Mouse (Mus musculus) spleen, postnatal 36 days (tissue): ENCODE data around the gene Prpf6.

Source experiments
- DNase-seq, 2 experiments: peaks; one replicate each; pipeline ENCODE4 v3.0.0; 2022; ENCODE audit warnings: low spot score in 2 of 2, mixed read lengths in 1 of 2

Prpf6 gene

DNA sequence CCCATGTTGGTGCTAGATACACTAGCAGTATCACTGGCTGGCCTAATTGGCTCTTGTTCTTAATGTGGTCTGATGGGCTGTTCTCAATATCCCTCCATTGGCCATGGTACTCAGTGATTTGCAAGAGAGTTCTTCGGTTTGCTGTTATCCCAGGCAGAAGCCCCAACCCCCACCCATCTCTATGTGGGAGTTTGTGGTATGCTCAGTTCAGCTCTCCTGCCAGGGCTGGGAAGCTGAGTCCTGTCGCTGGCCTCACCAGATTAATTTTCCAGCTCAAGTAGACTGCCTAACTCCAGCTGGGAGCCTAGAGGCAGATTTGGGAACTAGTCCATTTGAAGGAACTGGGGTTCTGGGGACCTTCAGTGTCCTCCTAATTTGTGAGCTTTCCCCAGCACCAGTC lies 65.8 kb downstream of the Prpf6 start:
- DNase-seq, result no peak

DNA sequence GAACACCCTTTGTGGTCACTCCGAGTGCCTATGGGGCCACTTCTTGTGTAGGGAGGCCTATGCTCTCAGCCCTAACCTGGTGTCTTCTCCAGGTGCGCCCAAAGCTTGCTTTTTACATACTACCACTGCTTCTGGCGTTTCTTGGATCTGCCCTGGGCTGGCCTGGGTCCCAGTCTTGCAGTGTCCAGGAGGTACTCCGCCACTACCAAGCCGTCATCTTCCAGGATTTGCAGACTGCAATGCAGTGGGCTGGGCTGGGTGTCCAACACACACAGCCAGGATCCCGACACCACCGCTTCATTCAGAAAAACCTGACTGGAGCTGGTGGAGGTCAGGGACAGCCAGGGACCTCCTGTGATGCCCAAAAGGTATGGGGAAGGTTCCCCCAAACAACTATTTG lies 66.9 kb downstream of the Prpf6 start:
- no peak for DNase-seq

DNA sequence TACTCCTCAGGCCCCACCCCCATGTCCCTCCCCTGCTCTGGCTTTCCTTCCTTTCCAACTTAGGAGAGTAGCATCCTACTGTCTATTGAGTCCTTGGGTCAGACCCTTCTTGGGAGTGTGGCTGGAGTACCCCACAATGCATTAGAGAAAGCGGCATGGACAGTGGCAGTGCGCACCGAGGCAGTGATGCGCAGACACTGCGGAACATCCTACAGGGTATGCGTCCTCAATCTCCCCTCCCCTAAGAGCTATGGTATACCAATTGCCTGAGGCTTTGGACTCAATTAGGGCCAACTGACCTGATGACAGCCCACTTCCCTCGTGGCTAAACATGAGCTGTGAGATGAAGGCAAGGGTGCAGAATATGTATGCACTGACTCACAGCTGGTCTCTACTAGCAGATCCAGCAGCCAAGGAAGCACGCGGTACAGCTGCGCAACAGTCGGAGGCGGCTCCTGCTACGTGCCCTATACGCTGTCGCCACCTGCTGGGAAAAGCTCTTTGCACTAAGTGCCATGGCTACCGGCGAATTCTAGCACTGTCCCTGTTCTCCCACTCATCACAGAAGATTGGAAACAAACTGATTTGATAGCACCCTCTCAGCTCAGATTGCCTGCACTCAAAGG lies 67.4 kb downstream of the Prpf6 start:
- DNase-seq, result no peak

DNA sequence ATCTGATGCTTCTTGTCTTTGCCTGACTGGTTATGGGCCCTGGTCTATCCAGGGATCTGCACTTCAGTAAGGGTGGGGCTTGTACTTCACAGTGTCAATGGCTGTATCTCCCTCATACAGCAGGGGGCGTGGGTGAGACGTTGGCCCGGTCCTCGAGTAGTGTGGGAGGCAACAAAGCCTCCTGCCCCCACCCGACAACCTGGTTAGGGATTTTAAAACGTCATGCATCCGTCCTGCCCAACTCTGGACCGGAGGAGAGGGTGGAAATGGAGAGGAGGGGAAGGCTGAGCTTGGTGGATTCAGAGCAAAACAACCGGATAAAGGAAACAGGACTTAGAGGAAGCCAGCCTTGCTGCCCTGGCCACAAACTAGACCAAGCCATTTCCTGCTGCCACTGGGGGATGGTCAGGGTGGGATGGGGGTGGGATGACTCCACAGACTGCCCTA lies 68.0 kb downstream of the Prpf6 start:
- DNase-seq, result peak; percentile 65 to 73

DNA sequence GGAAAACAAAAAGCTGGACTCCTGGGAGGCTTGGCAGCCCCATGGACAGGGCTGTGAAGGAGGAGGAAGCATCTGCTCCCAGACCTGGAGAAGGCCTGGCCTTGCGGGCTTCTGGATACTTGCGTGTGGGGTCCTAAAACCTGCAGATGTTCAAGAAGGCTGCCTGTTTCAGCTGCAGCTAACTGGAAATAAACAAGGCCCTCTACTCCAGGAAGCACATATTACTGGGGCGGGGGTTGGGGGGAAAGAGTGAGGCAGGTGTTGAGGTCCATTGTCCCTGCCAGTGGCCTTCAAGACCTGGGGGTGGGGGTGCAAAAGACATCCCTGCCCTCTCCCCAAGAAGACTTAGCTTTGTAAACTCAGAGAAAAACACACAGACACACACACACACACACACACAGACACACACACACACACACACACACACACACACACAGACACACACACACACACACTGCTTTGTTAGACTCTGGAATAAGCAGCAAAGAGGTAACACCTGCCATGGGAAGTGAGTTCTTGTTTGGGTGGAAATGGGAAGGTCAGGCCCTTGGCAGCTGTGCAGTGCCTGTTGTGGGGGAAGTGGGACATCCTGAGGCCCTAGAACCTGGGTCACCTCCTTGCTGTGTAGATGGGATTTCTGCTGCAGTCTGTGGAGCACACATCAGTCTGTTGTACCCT lies 71.1 kb downstream of the Prpf6 start:
- no peak for DNase-seq

DNA sequence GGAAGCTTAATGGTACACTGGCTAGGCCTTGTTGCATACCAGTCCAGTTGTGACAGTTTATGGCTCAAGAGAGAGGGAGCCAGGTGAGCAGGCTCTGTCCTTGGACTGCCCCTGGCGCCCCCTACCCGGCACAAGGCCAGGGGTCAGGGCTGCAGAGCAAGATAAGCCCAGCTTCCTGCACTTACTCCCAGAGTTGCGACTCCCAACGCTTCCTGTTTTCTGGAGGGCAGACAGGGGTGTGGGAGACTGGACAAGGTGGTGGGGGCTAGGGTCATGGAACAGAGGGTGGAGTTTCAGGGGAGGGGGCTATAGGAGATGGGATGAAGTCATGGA lies 71.6 kb downstream of the Prpf6 start:
- no peak for DNase-seq

DNA sequence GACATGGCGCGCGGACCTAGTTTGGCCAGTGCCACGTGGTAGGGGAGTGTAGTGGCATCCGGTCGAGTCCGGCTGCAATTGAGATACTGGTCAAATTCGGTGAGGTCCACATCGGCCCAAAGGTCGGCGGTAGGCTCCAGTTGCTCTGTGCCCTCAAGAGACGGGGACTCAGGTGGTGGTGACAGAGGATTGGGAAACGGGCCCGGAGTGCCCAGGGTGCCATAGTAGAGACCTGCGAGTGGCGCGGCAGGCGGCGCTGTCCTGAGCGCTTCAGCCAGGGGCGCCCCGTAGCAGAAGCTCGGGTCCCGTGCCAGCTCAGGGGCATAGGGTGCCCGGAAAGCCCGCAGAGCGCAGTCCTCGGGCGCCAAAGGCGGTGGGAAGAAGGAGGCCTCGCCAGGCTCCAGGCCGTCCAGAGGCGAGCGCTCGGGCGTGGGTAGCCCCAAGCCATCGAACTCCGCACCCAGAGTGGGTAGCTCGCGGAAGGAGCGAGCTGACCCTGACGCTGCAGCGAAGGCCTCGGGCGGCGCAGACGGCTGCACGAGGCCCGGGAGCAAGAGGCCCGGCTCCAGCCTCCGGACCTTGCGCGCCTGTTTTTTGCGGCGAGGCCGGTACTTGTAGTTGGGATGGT lies 78.7 kb downstream of the Prpf6 start:
- no peak for DNase-seq

DNA sequence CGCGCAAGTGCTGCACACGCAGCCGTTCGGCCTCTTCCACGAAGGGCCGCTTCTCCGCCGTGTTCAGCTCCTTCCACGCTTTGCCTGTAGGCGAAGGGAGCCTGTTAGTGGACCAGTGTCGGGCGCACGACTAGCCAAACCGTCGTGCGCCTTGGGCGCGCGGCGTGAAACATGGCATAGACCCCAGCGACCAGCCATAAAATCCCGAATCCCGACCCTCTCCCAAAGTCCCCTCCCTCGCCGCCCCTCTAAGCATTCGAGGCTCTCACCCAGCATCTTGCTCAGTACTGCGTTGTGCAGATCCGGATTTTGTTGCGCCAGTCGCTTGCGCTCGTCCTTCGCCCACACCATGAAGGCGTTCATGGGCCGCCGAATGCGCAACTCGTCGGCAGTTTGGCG lies 79.2 kb downstream of the Prpf6 start:
- DNase-seq, result no peak

DNA sequence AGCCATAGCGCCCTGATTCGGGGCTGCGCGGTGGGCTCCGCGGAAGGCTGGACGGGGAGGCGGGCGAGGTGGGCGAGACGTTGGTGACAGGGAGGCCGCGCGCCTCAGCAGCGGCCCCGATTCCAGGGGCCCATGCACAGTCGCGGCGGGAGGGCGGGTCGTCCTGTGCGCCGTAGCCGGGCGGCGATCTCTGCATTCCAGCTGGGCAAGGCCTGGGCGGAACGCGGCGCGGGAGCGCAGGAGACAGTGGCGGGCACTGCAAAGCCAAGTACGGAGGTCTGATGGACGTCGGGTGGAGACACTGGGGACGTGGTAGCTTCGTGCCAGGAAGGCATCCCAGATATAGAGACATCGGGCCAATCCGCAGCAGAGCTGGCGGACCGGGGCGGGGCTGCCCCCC lies 79.7 kb downstream of the Prpf6 start, which contains the start of gene Sox18:
Gene Sox18, minus strand, starts transcription at position 315 of the 400 bp plus-strand sequence.
- no peak for DNase-seq

DNA sequence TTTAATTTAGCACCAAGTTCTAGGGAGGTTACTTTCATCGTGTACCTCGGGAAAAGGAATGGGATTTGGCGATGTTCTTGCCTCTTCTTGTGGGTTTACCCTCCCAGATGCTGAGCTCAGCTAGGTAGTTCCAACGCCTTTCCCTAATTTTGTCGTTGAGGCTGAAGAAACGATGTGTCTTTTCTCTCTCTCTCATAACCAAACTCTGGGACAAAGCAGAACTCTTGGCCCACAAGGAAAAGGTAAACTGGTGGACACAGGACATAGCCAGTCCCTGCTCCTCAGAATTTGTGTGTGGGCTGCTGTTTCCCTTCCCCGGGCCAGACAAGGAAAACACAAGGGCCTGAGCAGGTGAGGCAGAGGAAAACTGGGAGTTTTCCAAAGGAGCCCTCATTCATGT lies 80.3 kb downstream of the Prpf6 start:
- no peak for DNase-seq

DNA sequence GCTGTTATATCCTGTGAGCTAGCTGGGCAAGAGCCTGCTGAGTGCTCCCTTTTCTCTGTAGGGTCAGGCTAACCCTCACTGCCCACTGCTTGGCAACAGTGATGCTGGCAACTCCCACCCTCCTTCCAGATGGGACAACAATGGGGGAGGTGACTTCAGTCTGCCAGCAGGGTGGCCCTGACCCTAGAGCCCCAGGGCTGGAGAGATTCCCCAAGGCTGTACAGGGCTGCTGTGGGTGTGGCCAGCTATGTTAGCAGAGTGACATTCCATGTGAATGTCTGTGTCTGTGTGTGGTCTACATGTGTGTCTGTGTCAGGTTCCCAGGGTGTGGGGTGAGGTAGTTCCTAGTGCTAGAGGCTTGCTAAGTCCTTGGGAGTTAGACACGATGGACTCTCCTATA lies 81.8 kb downstream of the Prpf6 start:
- no peak for DNase-seq

DNA sequence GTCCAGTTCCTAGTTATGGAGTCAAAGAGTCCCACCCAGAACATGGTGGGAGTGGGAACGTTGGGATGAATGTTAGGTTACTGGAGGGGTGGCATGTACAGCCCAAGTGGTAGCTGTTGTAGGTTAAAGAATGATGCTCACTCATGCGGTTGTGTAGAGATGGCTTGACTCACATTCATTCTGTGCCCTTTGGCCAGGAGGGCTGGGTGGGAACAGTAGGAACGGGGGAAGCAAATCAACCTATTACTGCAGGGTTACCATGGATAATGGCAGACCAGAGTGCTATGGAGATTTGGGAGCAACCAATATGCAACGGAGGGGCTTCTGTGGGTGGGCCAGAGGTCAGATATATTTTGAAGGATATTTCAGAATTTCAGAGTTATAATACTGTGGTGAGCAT lies 83.3 kb downstream of the Prpf6 start:
- DNase-seq, result no peak

DNA sequence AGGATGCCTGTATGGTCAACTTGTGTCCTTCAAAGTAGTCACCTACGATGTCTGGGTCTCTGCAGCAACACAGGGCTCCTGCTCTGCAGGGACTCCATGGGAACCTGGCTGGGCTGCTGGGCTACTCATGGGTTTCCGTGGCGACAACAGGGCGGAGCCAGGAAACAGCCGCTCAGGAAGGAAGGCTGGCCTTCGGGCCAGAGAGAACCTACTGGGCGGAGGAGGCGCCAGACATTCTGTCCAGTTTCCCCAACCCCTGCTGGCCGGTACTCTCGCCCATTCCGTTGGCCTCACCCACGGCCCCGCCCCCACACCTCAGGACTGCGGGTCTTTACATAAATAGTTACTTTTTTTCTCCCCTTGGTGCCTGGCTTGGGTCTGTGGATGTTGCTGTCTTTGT lies 83.8 kb downstream of the Prpf6 start:
- peak in 1 of 2 experiments; percentile 30 for DNase-seq

DNA sequence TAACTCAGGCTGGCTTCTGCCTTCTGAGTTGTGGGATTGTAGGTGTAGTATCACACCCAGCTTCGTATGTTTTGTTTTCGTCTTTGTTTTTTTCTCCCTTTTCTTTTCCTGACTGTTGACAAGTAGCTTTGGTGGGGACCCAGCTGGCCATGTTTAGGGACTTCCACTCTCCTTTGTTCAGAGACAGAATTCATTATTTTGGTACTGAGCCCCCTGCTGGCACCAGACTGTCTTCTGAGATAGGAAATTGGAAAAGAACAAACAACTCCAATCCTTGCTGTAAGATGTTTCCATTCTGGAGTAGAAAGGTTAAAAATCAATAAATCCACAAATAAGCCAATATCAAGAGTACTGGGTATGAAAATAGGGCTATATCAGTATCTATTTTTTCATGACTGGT lies 84.8 kb downstream of the Prpf6 start:
- DNase-seq, result no peak

DNA sequence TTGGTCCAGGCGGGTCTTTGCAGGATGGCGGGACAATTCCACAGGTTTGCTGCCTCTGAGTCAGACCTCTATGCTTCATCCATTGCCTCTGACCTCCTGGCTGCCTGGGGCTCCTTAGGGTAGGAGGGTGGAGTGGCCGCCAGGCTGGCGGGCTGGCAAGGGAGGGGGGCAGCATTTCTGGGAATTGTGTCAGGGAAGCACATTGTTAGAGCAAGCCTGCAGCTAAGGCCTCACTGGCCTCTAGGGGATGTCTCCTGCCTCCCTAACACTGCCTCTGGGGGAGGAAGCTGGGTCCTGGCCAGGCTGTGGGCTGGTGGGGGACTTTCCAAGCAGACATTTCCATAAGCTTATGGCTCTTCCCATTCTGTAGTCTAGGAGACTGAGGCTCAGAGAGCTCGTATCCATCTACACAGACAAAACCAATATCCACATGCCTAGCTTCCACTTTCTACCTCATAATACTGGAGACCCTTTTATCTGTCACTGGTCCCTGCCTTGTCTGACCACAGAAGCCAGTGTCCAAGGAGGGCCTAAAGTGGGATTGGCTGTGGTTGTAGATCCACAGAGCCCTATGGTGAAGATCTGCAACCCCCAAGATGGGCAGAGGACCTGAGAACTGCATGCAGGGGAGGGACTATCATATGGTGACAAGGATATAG lies 85.6 kb downstream of the Prpf6 start:
- no peak for DNase-seq

DNA sequence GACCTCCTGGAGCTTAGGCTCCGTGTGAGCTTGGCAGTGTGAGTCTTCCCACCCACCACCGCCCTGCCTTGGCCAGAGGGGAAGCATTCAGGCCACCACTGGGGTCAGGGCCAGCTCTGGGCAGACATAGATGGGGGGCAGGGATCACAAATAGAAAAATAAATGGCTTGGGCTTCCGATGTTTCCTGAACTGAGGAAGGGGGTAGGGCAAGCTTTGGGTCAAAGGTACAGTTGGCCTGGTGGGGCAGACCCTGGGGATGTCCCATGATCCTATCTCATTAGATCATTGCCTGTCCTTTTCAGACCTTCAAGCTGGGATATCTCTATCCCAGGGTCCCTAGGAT lies 86.1 kb downstream of the Prpf6 start:
- no peak for DNase-seq

DNA sequence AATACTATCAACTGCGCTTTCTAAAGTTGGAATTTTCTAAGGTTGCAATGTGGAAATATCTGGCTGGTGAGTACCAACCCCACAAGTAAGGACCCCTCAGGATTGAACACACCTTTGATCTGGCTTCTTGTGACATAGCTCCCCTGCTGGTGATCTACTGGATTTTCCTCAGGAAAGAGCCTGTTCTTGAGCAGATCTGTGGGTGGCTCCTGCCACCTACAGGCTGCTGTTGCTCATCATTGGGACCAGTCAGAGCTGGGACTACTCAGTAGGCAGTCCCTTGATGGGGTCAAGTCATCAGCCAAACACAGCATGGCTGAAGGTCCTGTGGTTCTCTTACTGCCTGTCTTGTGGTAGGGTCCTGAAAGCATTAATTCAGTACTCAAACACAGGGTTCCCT lies 87.1 kb downstream of the Prpf6 start:
- DNase-seq, result peak; percentile 78 to 81

DNA sequence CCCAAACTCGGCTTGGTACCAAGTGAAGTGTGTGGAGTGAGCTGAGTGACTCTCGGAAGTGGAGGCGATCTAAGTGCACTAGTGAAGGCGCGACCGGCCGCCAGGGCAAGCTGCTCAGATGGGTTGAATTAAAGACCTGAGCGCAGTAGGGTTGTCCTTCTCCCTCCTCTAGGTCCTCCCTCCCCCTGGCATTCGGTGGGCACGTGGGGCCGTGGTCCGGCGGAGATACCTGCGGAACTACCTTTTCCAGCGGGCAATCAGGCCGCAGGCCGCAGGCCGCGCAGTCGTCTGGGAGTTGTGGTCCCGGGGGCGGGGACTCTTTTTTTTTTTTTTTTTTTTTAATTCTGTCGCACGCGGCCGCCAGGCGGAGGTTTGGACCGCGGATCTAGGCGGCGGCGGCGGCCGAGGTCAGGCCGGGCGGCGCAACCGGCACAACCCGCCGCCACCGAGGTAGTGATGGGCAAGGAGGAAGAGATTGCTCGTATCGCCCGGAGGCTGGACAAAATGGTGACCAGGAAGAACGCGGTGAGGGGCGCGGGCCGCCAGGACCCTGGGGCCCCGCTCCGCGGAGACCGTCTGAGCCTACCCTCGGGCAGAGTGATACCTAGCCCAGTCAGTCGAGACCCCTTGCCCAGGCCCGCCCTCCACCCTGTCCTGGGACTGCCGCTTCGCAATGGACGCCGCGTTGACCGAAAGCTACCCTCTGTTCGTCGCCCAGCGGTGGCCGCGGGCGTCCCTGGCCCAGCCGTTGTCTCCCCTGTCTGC lies 88.5 kb downstream of the Prpf6 start, which contains the start of gene Tcea2:
Gene Tcea2, plus strand, starts transcription at position 360 of the 765 bp plus-strand sequence.
- peak; percentile 70 to 73 for DNase-seq

DNA sequence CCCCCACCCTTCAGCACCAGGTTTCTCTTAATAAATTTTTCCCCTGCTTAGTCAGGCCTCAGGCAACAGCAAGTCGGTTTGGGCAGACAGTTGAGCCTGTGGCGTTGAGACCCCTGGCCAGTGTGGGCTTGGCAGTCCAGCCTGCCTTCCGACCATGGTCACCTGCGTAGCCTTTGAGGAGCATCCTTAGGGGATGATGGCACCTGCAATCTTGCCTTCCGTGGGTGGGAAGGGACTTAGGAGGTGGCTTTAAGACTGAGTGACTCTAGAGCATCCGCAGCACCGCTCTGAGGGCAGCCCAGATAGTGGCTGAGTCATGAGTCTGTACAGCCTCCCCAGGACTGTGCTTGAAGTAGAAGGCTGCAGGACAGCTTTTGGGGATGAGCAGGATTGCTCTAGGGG lies 89.0 kb downstream of the Prpf6 start:
- no peak for DNase-seq

DNA sequence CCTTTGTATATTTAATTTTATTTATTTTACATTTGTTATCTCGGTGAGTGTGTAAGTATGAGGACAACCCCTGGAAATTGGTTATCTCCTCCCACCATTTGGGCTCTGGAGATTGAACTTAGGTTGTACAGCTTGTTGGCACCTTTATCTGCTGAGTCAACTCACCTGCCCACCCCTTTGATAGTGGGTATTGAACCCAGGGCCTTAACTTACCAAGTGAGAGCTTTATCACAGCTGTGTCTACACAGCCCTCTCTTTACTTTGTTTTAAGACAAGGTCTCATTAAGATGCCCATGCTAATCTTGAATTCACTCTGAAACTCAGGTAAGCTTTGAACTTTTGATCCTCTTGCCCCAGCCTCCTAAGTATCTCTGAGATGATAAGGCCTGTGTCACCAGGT lies 90.3 kb downstream of the Prpf6 start:
- no peak for DNase-seq

DNA sequence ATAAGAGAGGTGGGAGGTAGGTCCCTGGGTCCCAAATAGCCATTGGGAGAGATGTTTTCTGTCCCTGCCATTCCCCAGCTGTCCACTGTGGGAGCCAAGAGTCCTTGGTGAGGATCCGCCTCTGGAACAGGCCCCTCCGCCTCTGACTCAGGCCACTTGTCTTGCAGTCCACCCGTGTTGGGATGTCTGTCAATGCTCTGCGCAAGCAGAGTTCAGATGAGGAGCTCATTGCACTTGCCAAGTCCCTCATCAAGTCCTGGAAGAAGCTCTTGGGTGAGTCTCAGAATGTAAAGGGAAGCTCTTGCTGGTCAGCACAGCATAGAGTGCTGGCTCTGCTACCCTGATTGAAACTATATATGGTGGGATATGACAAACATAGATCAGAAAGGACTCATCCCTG lies 91.7 kb downstream of the Prpf6 start:
- DNase-seq, result no peak

DNA sequence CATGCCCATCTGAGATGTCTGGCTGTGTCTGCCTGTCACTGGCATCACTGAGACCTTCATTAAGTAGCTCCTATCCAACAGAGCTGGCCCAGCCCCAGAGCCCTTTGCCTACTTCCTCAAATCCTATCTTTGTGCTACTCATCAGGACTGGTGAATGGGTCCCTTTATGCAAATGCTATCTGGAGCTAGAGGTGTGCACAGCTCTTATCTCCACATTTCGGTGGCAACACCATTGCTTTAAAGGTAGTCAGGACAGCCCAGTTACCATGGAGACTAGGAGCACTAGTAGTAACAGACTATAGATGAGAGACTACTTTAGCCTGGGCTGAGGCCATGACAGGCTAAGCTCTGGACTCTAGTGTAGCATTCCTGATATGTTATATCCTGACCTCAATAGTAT lies 93.0 kb downstream of the Prpf6 start:
- no peak for DNase-seq
